ENCODE assay signal across 12 mouse cellular contexts in genomic region chr15:96021506-96021905, GRCm38 (mm10).
DNase-seq lines count a peak whose midpoint lies in the region; ATAC-seq and TF ChIP-seq lines count a peak whose summit lies in the region.
"Had no signal": no experiment of that assay in that cellular context is flagged by ENCODE, and none has a peak within 500 bp of the region (broad histone marks: within the 10 kb centered on the region; RNA-seq: fewer than 3 reads in every experiment).

No protein-coding gene starts in this region.

- no peak overlapping the region for H3K9ac ChIP-seq in forebrain, postnatal 0 days
- H3K9ac ChIP-seq in forebrain, embryonic 11.5 days (ENCODE audit: low read length) = no peak overlapping the region
- no peak overlapping the region for H3K9ac ChIP-seq in limb, embryonic 14.5 days (ENCODE audit: low read depth, low read length, severe bottlenecking)
- no peak overlapping the region for H3K9ac ChIP-seq in liver, embryonic 11.5 days (ENCODE audit: low read depth, low read length)

- no peak overlapping the region for H3K27ac ChIP-seq in forebrain, postnatal 0 days (ENCODE audit: low read depth, low read length)
- H3K27ac ChIP-seq in forebrain, embryonic 11.5 days (ENCODE audit: low read depth, low read length) = no peak overlapping the region
- H3K27ac ChIP-seq in limb, embryonic 14.5 days (replicated peaks; ENCODE audit: low read depth, low read length) = no peak overlapping the region
- no peak overlapping the region for H3K27ac ChIP-seq in limb, embryonic 10.5 days
- H3K27ac ChIP-seq in liver, embryonic 11.5 days (ENCODE audit: low read depth, low read length) = no peak overlapping the region

- peak; percentile 76 for ATAC-seq in forebrain, postnatal 0 days
- no peak for ATAC-seq in forebrain, embryonic 11.5 days (replicated peaks; ENCODE audit: low FRiP score)
- no peak for ATAC-seq in limb, embryonic 14.5 days (ENCODE audit: low FRiP score, low read depth)
- ATAC-seq in liver, embryonic 11.5 days (replicated peaks; ENCODE audit: low FRiP score) = no peak
- ATAC-seq: CD4-positive, CD25-positive, alpha-beta regulatory T cell, adult 4 months had no signal

- intact Hi-C loops in left cerebral cortex, postnatal 25 days (cut with DNase I) = loop anchor here (5.0 kb wide), 1 partner anchor 261 kb away; no protein-coding TSS in a partner anchor

- H3K4me3 ChIP-seq in forebrain, postnatal 0 days (ENCODE audit: low read depth, low read length) = no peak overlapping the region
- H3K4me3 ChIP-seq in forebrain, embryonic 11.5 days (ENCODE audit: low read depth, low read length) = no peak overlapping the region
- no peak overlapping the region for H3K4me3 ChIP-seq in limb, embryonic 14.5 days (replicated peaks; ENCODE audit: low read length)
- H3K4me3 ChIP-seq in limb, embryonic 10.5 days = no peak overlapping the region
- H3K4me3 ChIP-seq in liver, embryonic 11.5 days (ENCODE audit: low read depth, low read length) = no peak overlapping the region
- H3K4me3 ChIP-seq: myocyte had no signal

- no peaks in the 10 kb centered on the region for H3K36me3 ChIP-seq in forebrain, postnatal 0 days (ENCODE audit: insufficient read depth)
- no peaks in the 10 kb centered on the region for H3K36me3 ChIP-seq in forebrain, embryonic 11.5 days (ENCODE audit: control insufficient read depth, insufficient read depth, low read length)
- H3K36me3 ChIP-seq in limb, embryonic 14.5 days (ENCODE audit: control insufficient read depth, insufficient read depth, low read length) = no peaks in the 10 kb centered on the region
- H3K36me3 ChIP-seq in limb, embryonic 10.5 days = 0 out of 2 replicates have a peak, but pooled peaks cover 2% of the 10 kb centered on the region
- no peaks in the 10 kb centered on the region for H3K36me3 ChIP-seq in liver, embryonic 11.5 days (ENCODE audit: control insufficient read depth, insufficient read depth, low read length)

- no peak overlapping the region for H3K4me2 ChIP-seq in forebrain, postnatal 0 days (ENCODE audit: low read depth)
- no peak overlapping the region for H3K4me2 ChIP-seq in forebrain, embryonic 11.5 days (ENCODE audit: low read depth, low read length, severe bottlenecking)
- H3K4me2 ChIP-seq in limb, embryonic 14.5 days (replicated peaks; ENCODE audit: low read depth, low read length, severe bottlenecking) = no peak overlapping the region
- H3K4me2 ChIP-seq in liver, embryonic 11.5 days = no peak overlapping the region

- peak; percentile 70 for DNase-seq in forebrain, postnatal 0 days
- no peak for DNase-seq in forebrain, embryonic 11.5 days (ENCODE audit: low spot score)
- DNase-seq in limb, embryonic 14.5 days (ENCODE audit: low spot score) = peak; percentile 31
- DNase-seq in limb, embryonic 10.5 days (ENCODE audit: low spot score) = no peak
- DNase-seq in adipocyte (ENCODE audit: low spot score) = peak; percentile 5
- peak; percentile 20 to 38 for DNase-seq in left cerebral cortex, postnatal 25 days (ENCODE audit: low spot score in 2 of 2)
- DNase-seq in liver, embryonic 11.5 days (ENCODE audit: low spot score) = no peak
- no peak for DNase-seq in urinary bladder, postnatal 14 days (ENCODE audit: low spot score)
- DNase-seq: cerebellum, postnatal 25 days; heart, postnatal 36 days had no signal

- TF ChIP-seq CTCF in forebrain, postnatal 0 days (IDR thresholded peaks at IDR 0.05; ENCODE audit: low read depth) = peak; percentile 77

- 35% methylated on average over 10 of the region's 10 CpGs for WGBS in forebrain, postnatal 0 days
- 60% methylated on average over 10 of the region's 10 CpGs for WGBS in forebrain, embryonic 11.5 days
- WGBS in limb, embryonic 14.5 days = 57% methylated on average over 10 of the region's 10 CpGs
- WGBS in limb, embryonic 10.5 days = 67% methylated on average over 10 of the region's 10 CpGs
- WGBS in liver, embryonic 11.5 days = 68% methylated on average over 10 of the region's 10 CpGs

- 0 out of 2 replicates have a peak, but pooled peaks cover 7% of the 10 kb centered on the region for H3K9me3 ChIP-seq in forebrain, postnatal 0 days (ENCODE audit: low read length)
- no peaks in the 10 kb centered on the region; the same call in 1 of the 2 replicates for H3K9me3 ChIP-seq in forebrain, embryonic 11.5 days (ENCODE audit: control insufficient read depth, low read length)
- peaks cover 4% of the 10 kb centered on the region; the same call in 1 of the 2 replicates for H3K9me3 ChIP-seq in limb, embryonic 14.5 days (ENCODE audit: control insufficient read depth, low read length)
- 0 out of 2 replicates have a peak, but pooled peaks cover 2% of the 10 kb centered on the region for H3K9me3 ChIP-seq in limb, embryonic 10.5 days (replicated peaks)
- 0 out of 2 replicates have a peak, but pooled peaks cover 3% of the 10 kb centered on the region for H3K9me3 ChIP-seq in liver, embryonic 11.5 days (ENCODE audit: control insufficient read depth, low read length)

- TF ChIP-seq POLR2A in limb, embryonic 14.5 days (IDR thresholded peaks at IDR 0.05; ENCODE audit: borderline replicate concordance, extremely low read depth, insufficient read depth, insufficient read length) = no peak

- no peaks in the 10 kb centered on the region for H3K4me1 ChIP-seq in forebrain, postnatal 0 days (ENCODE audit: insufficient read depth)
- no peaks in the 10 kb centered on the region for H3K4me1 ChIP-seq in forebrain, embryonic 11.5 days (replicated peaks; ENCODE audit: control insufficient read depth, insufficient read depth, low read length)
- no peaks in the 10 kb centered on the region for H3K4me1 ChIP-seq in limb, embryonic 14.5 days (ENCODE audit: control insufficient read depth, insufficient read depth, low read length)
- 0 out of 2 replicates have a peak, but pooled peaks cover 5% of the 10 kb centered on the region for H3K4me1 ChIP-seq in limb, embryonic 10.5 days
- no peaks in the 10 kb centered on the region for H3K4me1 ChIP-seq in liver, embryonic 11.5 days (replicated peaks; ENCODE audit: control insufficient read depth, insufficient read depth, low read length)

- H3K27me3 ChIP-seq in forebrain, postnatal 0 days (ENCODE audit: insufficient read depth, low read length) = no peaks in the 10 kb centered on the region
- no peaks in the 10 kb centered on the region for H3K27me3 ChIP-seq in forebrain, embryonic 11.5 days (ENCODE audit: control insufficient read depth, insufficient read depth, low read length)
- H3K27me3 ChIP-seq in limb, embryonic 14.5 days (ENCODE audit: control insufficient read depth, insufficient read depth, low read length) = no peaks in the 10 kb centered on the region
- H3K27me3 ChIP-seq in limb, embryonic 10.5 days (ENCODE audit: low read depth, poor library complexity, severe bottlenecking) = no peaks in the 10 kb centered on the region
- H3K27me3 ChIP-seq in liver, embryonic 11.5 days (replicated peaks; ENCODE audit: control insufficient read depth, insufficient read depth, low read length) = no peaks in the 10 kb centered on the region

Comparison
In these comparisons a context has a peak if more than half of its experiments do, and no peak if none do; other contexts are left out.
1. DNase-seq: peak in forebrain, postnatal 0 days (single experiment), limb, embryonic 14.5 days (single experiment), adipocyte (single experiment) and left cerebral cortex, postnatal 25 days (2 of 2); none in forebrain, embryonic 11.5 days (single experiment), limb, embryonic 10.5 days (single experiment), liver, embryonic 11.5 days (single experiment) and urinary bladder, postnatal 14 days (single experiment).